Mouse (Mus musculus) erythroblast, embryonic 14.5 days (primary cell): Measurements from ENCODE around the gene Pigp. TPM values are rescaled to one million over a fixed set of nuclear protein-coding genes. Genes with fewer than 3 reads are reported as not detected.

Experiments used
- H3K27me3 ChIP-seq: 2 replicates; pipeline ENCODE4 v1.6.1; 2012; ENCODE audit warnings: inconsistent platforms; ENCODE audit not compliant: control insufficient read depth
- H3K36me3 ChIP-seq: 2 replicates; pipeline ENCODE4 v1.6.1; 2012; ENCODE audit warnings: mild to moderate bottlenecking, inconsistent platforms; ENCODE audit not compliant: control insufficient read depth
- H3K4me1 ChIP-seq: 2 replicates; pipeline ENCODE4 v1.6.1; 2012; ENCODE audit warnings: inconsistent platforms; ENCODE audit not compliant: control insufficient read depth
- H3K4me3 ChIP-seq: replicated peaks from 2 replicates; pipeline ENCODE3; 2012; ENCODE audit warnings: moderate library complexity, mild to moderate bottlenecking, inconsistent platforms
- H3K9me3 ChIP-seq: 2 replicates; pipeline ENCODE4 v1.6.1; 2012; ENCODE audit warnings: low read length, inconsistent platforms, mixed read lengths; ENCODE audit not compliant: control insufficient read depth
- GATA1 ChIP-seq: IDR thresholded peaks from 2 replicates; pipeline ENCODE4 v1.6.1; 2012; ENCODE audit warnings: low read length, inconsistent platforms, mixed read lengths
- TAL1 ChIP-seq: IDR thresholded peaks from 3 replicates; pipeline ENCODE4 v1.6.1; 2012; ENCODE audit warnings: low read length, inconsistent platforms, mixed read lengths
- polyA plus RNA-seq: library from polyadenylated mRNA; stranded (reverse); fragments of >175 nt; gene quantifications from 2 replicates; pipeline ENCODE4 v1.2.3, GENCODE M21; 2012

Pigp gene
- polyA plus RNA-seq, 1 experiment = 0.69 TPM

GRCm38 (mm10) chr16:94396641-94397040 is 25.0 kb upstream of the Pigp start:
- Histone ChIP-seq H3K9me3 (no peaks in the 10 kb centered on the region), H3K36me3 (peaks cover 12% of the 10 kb centered on the region), H3K4me1 (no peaks in the 10 kb centered on the region; the same call in 1 of the 2 replicates), H3K27me3 (no peaks in the 10 kb centered on the region), H3K4me3 (no peak overlapping the region)
- TF ChIP-seq GATA1 = no peak
- no peak for TF ChIP-seq TAL1

GRCm38 (mm10) chr16:94395051-94395450 is 23.4 kb upstream of the Pigp start:
- TF ChIP-seq GATA1 (no peak), TAL1 (no peak)
- no peaks in the 10 kb centered on the region for H3K27me3 ChIP-seq

GRCm38 (mm10) chr16:94392299-94392698 is 20.7 kb upstream of the Pigp start:
- no peaks in the 10 kb centered on the region for H3K9me3 ChIP-seq

More at GRCm38 (mm10) chr16:94395051-94395450, 23.4 kb upstream of the Pigp start:
- peaks cover 12% of the 10 kb centered on the region for H3K36me3 ChIP-seq
- no peaks in the 10 kb centered on the region; the same call in 1 of the 2 replicates for H3K4me1 ChIP-seq
- H3K4me3 ChIP-seq = no peak overlapping the region
- no peaks in the 10 kb centered on the region for H3K9me3 ChIP-seq

GRCm38 (mm10) chr16:94387690-94388089 is 16.0 kb upstream of the Pigp start:
- no peak for TF ChIP-seq TAL1
- no peak for TF ChIP-seq GATA1
- H3K9me3 ChIP-seq = no peaks in the 10 kb centered on the region
- no peak overlapping the region for H3K4me3 ChIP-seq
- peaks cover 3% of the 10 kb centered on the region; the same call in 1 of the 2 replicates for H3K36me3 ChIP-seq
- no peaks in the 10 kb centered on the region for H3K4me1 ChIP-seq
- no peaks in the 10 kb centered on the region for H3K27me3 ChIP-seq

More at GRCm38 (mm10) chr16:94392299-94392698, 20.7 kb upstream of the Pigp start:
- Histone ChIP-seq H3K27me3 (no peaks in the 10 kb centered on the region), H3K36me3 (peaks cover 12% of the 10 kb centered on the region), H3K4me3 (no peak overlapping the region), H3K4me1 (no peaks in the 10 kb centered on the region; the same call in 1 of the 2 replicates)
- TF ChIP-seq TAL1 = no peak
- no peak for TF ChIP-seq GATA1

GRCm38 (mm10) chr16:94383277-94383676 is 11.6 kb upstream of the Pigp start:
- Histone ChIP-seq H3K9me3 (no peaks in the 10 kb centered on the region), H3K4me1 (no peaks in the 10 kb centered on the region), H3K36me3 (peaks cover 3% of the 10 kb centered on the region; the same call in 1 of the 2 replicates), H3K27me3 (no peaks in the 10 kb centered on the region), H3K4me3 (no peak overlapping the region)
- TF ChIP-seq GATA1 (no peak), TAL1 (no peak)

GRCm38 (mm10) chr16:94379386-94379785 is 7.7 kb upstream of the Pigp start:
- H3K27me3 ChIP-seq = no peaks in the 10 kb centered on the region
- TF ChIP-seq GATA1 = no peak
- no peak for TF ChIP-seq TAL1
- no peaks in the 10 kb centered on the region for H3K9me3 ChIP-seq
- no peaks in the 10 kb centered on the region; the same call in 1 of the 2 replicates for H3K36me3 ChIP-seq
- H3K4me1 ChIP-seq = no peaks in the 10 kb centered on the region
- no peak overlapping the region for H3K4me3 ChIP-seq

GRCm38 (mm10) chr16:94370915-94371300 is 734 bp downstream of the Pigp start:
- Histone ChIP-seq H3K4me1 (peaks cover 49% of the 10 kb centered on the region), H3K36me3 (no peaks in the 10 kb centered on the region), H3K9me3 (no peaks in the 10 kb centered on the region), H3K27me3 (no peaks in the 10 kb centered on the region), H3K4me3 (peak overlapping the region; percentile 77)
- TF ChIP-seq GATA1 = no peak
- TF ChIP-seq TAL1 = no peak

- H3K4me1 ChIP-seq = peaks cover 49% of the 10 kb centered on the region
- no peaks in the 10 kb centered on the region for H3K36me3 ChIP-seq
- H3K4me3 ChIP-seq = peak within 1 kb of the TSS; percentile 77
- TF ChIP-seq GATA1 = no peak
- no peak for TF ChIP-seq TAL1
- no peaks in the 10 kb centered on the region for H3K9me3 ChIP-seq
- H3K27me3 ChIP-seq = no peaks in the 10 kb centered on the region
These were observed 1.3 kb downstream of the Pigp start, which contains the start of gene Ttc3 for GRCm38 (mm10) chr16:94370173-94370914. Gene Ttc3, plus strand, starts transcription at chr16:94370618.

- Histone ChIP-seq H3K4me1 (peaks cover 49% of the 10 kb centered on the region), H3K4me3 (peak overlapping the region; percentile 77), H3K9me3 (no peaks in the 10 kb centered on the region), H3K36me3 (peaks cover 2% of the 10 kb centered on the region; the same call in 1 of the 2 replicates), H3K27me3 (no peaks in the 10 kb centered on the region)
- TF ChIP-seq GATA1 (no peak), TAL1 (no peak)
These were observed 2.0 kb downstream of the Pigp start for GRCm38 (mm10) chr16:94369596-94370172.
